Mouse (Mus musculus): Measurements from ENCODE around the gene Prm1.

Prm1 gene

GRCm38 (mm10) chr16:10783451-10783850 is 22.2 kb downstream of the Prm1 start:
- no peak for DNase-seq (ENCODE audit: low read depth in 1 of 2, low spot score in 2 of 2)

GRCm38 (mm10) chr16:10783152-10783434 is 22.5 kb downstream of the Prm1 start:
- DNase-seq (ENCODE audit: low read depth in 1 of 2, low spot score in 2 of 2): no peak

- no peak for DNase-seq (ENCODE audit: low read depth in 1 of 2, low spot score in 2 of 2)
Measured at GRCm38 (mm10) chr16:10782377-10783151, 23.1 kb downstream of the Prm1 start.

- DNase-seq (ENCODE audit: low read depth in 1 of 2, low spot score in 2 of 2): no peak
Measured at GRCm38 (mm10) chr16:10781862-10782371, 23.7 kb downstream of the Prm1 start.

- DNase-seq (ENCODE audit: low read depth in 1 of 2, low spot score in 2 of 2): no peak
Measured at GRCm38 (mm10) chr16:10780631-10781120, 25.0 kb downstream of the Prm1 start.

- DNase-seq (ENCODE audit: low read depth in 1 of 2, low spot score in 2 of 2): no peak
Measured at GRCm38 (mm10) chr16:10777579-10778160, 28.0 kb downstream of the Prm1 start.

GRCm38 (mm10) chr16:10776322-10776721 is 29.3 kb downstream of the Prm1 start:
- no peak for DNase-seq (ENCODE audit: low read depth in 1 of 2, low spot score in 2 of 2)

- DNase-seq (ENCODE audit: low read depth in 1 of 2, low spot score in 2 of 2): no peak
Measured at GRCm38 (mm10) chr16:10774726-10775125, 30.9 kb downstream of the Prm1 start.

GRCm38 (mm10) chr16:10773543-10773942 is 32.1 kb downstream of the Prm1 start:
- no peak for DNase-seq (ENCODE audit: low read depth in 1 of 2, low spot score in 2 of 2)

GRCm38 (mm10) chr16:10771769-10772510 is 33.7 kb downstream of the Prm1 start:
- DNase-seq (ENCODE audit: low read depth in 1 of 2, low spot score in 2 of 2): no peak

GRCm38 (mm10) chr16:10770531-10771325 is 34.9 kb downstream of the Prm1 start:
- no peak for DNase-seq (ENCODE audit: low read depth in 1 of 2, low spot score in 2 of 2)

- DNase-seq (ENCODE audit: low read depth in 1 of 2, low spot score in 2 of 2): no peak
Measured at GRCm38 (mm10) chr16:10769661-10770060, 36.0 kb downstream of the Prm1 start.

- peak; percentile 19 to 28 for DNase-seq (ENCODE audit: low read depth in 1 of 2, low spot score in 2 of 2)
Measured at GRCm38 (mm10) chr16:10768821-10769220, 36.8 kb downstream of the Prm1 start.

GRCm38 (mm10) chr16:10767158-10767557 is 38.5 kb downstream of the Prm1 start:
- peak in 1 of 2 experiments; percentile 45 for DNase-seq (ENCODE audit: low read depth in 1 of 2, low spot score in 2 of 2)

GRCm38 (mm10) chr16:10764323-10764722 is 41.3 kb downstream of the Prm1 start:
- DNase-seq (ENCODE audit: low read depth in 1 of 2, low spot score in 2 of 2): no peak

GRCm38 (mm10) chr16:10763540-10764264 is 41.9 kb downstream of the Prm1 start:
- DNase-seq (ENCODE audit: low read depth in 1 of 2, low spot score in 2 of 2): no peak

GRCm38 (mm10) chr16:10762569-10763180 is 43.0 kb downstream of the Prm1 start:
- DNase-seq (ENCODE audit: low read depth in 1 of 2, low spot score in 2 of 2): no peak

GRCm38 (mm10) chr16:10761182-10761581 is 44.5 kb downstream of the Prm1 start:
- DNase-seq (ENCODE audit: low read depth in 1 of 2, low spot score in 2 of 2): no peak

- no peak for DNase-seq (ENCODE audit: low read depth in 1 of 2, low spot score in 2 of 2)
Measured at GRCm38 (mm10) chr16:10756168-10756567, 49.5 kb downstream of the Prm1 start.

Data from monocyte, adult 2 months (primary cell).